Comparison of ENCODE assay signal across 25 mouse cellular contexts in genomic region chr5:150291216-150291615, GRCm38 (mm10).
A peak's percentile ranks its signal among the peaks of the same experiment; 100 is the strongest.
DNase-seq lines count a peak whose midpoint lies in the region; ATAC-seq lines count a peak whose summit lies in the region.
"Had no signal": no experiment of that assay in that cellular context is flagged by ENCODE, and none has a peak within 500 bp of the region (broad histone marks: within the 10 kb centered on the region; RNA-seq: fewer than 3 reads in every experiment).

No protein-coding gene starts in this region.

- DNase-seq in CD4-positive, CD25-positive, alpha-beta regulatory T cell, adult 2 months (ENCODE audit: low read depth, low spot score) = peak; percentile 41
- peak; percentile 84 for DNase-seq in R1 (ENCODE audit: low read depth, low spot score)
- no peak for DNase-seq in frontal cortex, postnatal 10 days (ENCODE audit: low spot score in 2 of 2)
- no peak for DNase-seq in embryo, embryonic 10 days (ENCODE audit: low spot score)
- DNase-seq in right cerebral cortex, adult 18-20 months = no peak
- DNase-seq: adrenal gland, postnatal 36 days; cerebellum, adult 2 months; cerebellum, postnatal 36 days; gastrocnemius, postnatal 10 days; kidney, adult 8-10 months; kidney, postnatal 25 days; layer of hippocampus, adult 9-11 months; lung, postnatal 4 days; right cerebral cortex, postnatal 25 days; thymus, postnatal 25 days had no signal

- peaks cover 3% of the 10 kb centered on the region; the same call in 1 of the 2 replicates for H3K4me1 ChIP-seq in intestine, embryonic 16.5 days (ENCODE audit: control insufficient read depth, insufficient read depth, low read length)
- H3K4me1 ChIP-seq in intestine, embryonic 15.5 days (replicated peaks) = peaks cover 12% of the 10 kb centered on the region
- H3K4me1 ChIP-seq: lung, embryonic 15.5 days had no signal

- H3K36me3 ChIP-seq in intestine, embryonic 16.5 days (ENCODE audit: control insufficient read depth, insufficient read depth, low read length) = no peaks in the 10 kb centered on the region
- H3K36me3 ChIP-seq in intestine, embryonic 15.5 days = no peaks in the 10 kb centered on the region
- H3K36me3 ChIP-seq: forebrain, embryonic 12.5 days; heart, embryonic 15.5 days; hindbrain, embryonic 10.5 days; lung, embryonic 15.5 days; midbrain, embryonic 13.5 days; neural tube, embryonic 15.5 days had no signal

- no peak overlapping the region for H3K4me2 ChIP-seq in intestine, embryonic 16.5 days (ENCODE audit: low read depth, low read length)
- H3K4me2 ChIP-seq in intestine, embryonic 15.5 days (replicated peaks) = no peak overlapping the region
- H3K4me2 ChIP-seq: forebrain, embryonic 12.5 days; heart, embryonic 15.5 days; lung, embryonic 15.5 days; midbrain, embryonic 13.5 days; neural tube, embryonic 15.5 days had no signal

- no peaks in the 10 kb centered on the region for H3K9me3 ChIP-seq in intestine, embryonic 16.5 days (ENCODE audit: control insufficient read depth, low read length)
- H3K9me3 ChIP-seq in intestine, embryonic 15.5 days = no peaks in the 10 kb centered on the region
- H3K9me3 ChIP-seq: forebrain, embryonic 12.5 days; heart, embryonic 15.5 days; hindbrain, embryonic 10.5 days; lung, embryonic 15.5 days; midbrain, embryonic 13.5 days; neural tube, embryonic 15.5 days had no signal

- H3K27me3 ChIP-seq in intestine, embryonic 16.5 days (replicated peaks; ENCODE audit: control insufficient read depth, insufficient read depth, low read length) = no peaks in the 10 kb centered on the region
- no peaks in the 10 kb centered on the region for H3K27me3 ChIP-seq in intestine, embryonic 15.5 days (replicated peaks)
- H3K27me3 ChIP-seq: forebrain, embryonic 12.5 days; heart, embryonic 15.5 days; lung, embryonic 15.5 days; midbrain, embryonic 13.5 days; neural tube, embryonic 15.5 days had no signal

- no peak overlapping the region for H3K27ac ChIP-seq in intestine, embryonic 16.5 days (ENCODE audit: low read length)
- no peak overlapping the region for H3K27ac ChIP-seq in intestine, embryonic 15.5 days
- H3K27ac ChIP-seq: forebrain, embryonic 12.5 days; heart, embryonic 15.5 days; hindbrain, embryonic 10.5 days; liver, embryonic 14.5 days; lung, embryonic 15.5 days; midbrain, embryonic 13.5 days; neural tube, embryonic 15.5 days had no signal

- WGBS in intestine, embryonic 16.5 days = 84% methylated on average over 6 of the region's 6 CpGs
- 90% methylated on average over 6 of the region's 6 CpGs for WGBS in intestine, embryonic 15.5 days

- H3K4me3 ChIP-seq in intestine, embryonic 16.5 days (ENCODE audit: low read length) = no peak overlapping the region
- H3K4me3 ChIP-seq in intestine, embryonic 15.5 days (replicated peaks) = no peak overlapping the region
- H3K4me3 ChIP-seq: forebrain, embryonic 12.5 days; heart, embryonic 15.5 days; hindbrain, embryonic 10.5 days; lung, embryonic 15.5 days; midbrain, embryonic 13.5 days; neural tube, embryonic 15.5 days had no signal

- H3K9ac ChIP-seq in intestine, embryonic 16.5 days (ENCODE audit: low read depth, low read length) = no peak overlapping the region
- no peak overlapping the region for H3K9ac ChIP-seq in intestine, embryonic 15.5 days
- H3K9ac ChIP-seq: forebrain, embryonic 12.5 days; heart, embryonic 15.5 days; liver, embryonic 14.5 days; lung, embryonic 15.5 days; midbrain, embryonic 13.5 days; neural tube, embryonic 15.5 days had no signal

- ATAC-seq in intestine, embryonic 16.5 days = peak; percentile 34; the same call in 1 of the 2 replicates
- ATAC-seq in intestine, embryonic 15.5 days = no peak
- peak; percentile 45; the same call in 1 of the 2 replicates for ATAC-seq in megakaryocyte progenitor cell, adult 5-6 weeks (replicated peaks; ENCODE audit: poor library complexity)
- ATAC-seq: midbrain, embryonic 13.5 days had no signal

Comparison
In these comparisons a context has a peak if more than half of its experiments do, and no peak if none do; other contexts are left out.
1. DNase-seq: peak in CD4-positive, CD25-positive, alpha-beta regulatory T cell, adult 2 months (single experiment) and R1 (single experiment); none in frontal cortex, postnatal 10 days (0 of 2), embryo, embryonic 10 days (single experiment) and right cerebral cortex, adult 18-20 months (single experiment).